Mouse (Mus musculus): ENCODE measurements around the gene Il6ra. TPM values are rescaled to one million over a fixed set of nuclear protein-coding genes. Genes with fewer than 3 reads are reported as not detected.
"Not testable (repeated sequence)": the region's sequence is repeated elsewhere in the genome, so short reads cannot be mapped to it uniquely, and the experiment has no call there.

Gene Il6ra
- polyA plus RNA-seq, 1 experiment from 2014 or later = 0.45 TPM

GRCm38 (mm10) chr3:89865764-89866163 is 47.2 kb downstream of the Il6ra start:
- no peak overlapping the region for H3K27ac ChIP-seq (ENCODE audit: low read depth, low read length)
- H3K4me3 ChIP-seq (ENCODE audit: low read depth, low read length) = no peak overlapping the region
- no peaks in the 10 kb centered on the region for H3K9me3 ChIP-seq (ENCODE audit: control insufficient read depth, low read length)
- DNase-seq (ENCODE audit: low spot score, missing footprints) (no peak), ATAC-seq (ENCODE audit: low FRiP score) (no peak)
- no peak overlapping the region for H3K9ac ChIP-seq (ENCODE audit: low read length)
- H3K4me1 ChIP-seq (ENCODE audit: control insufficient read depth, insufficient read depth, low read length) = peaks cover 5% of the 10 kb centered on the region
- no peak overlapping the region for H3K4me2 ChIP-seq
- no peaks in the 10 kb centered on the region for H3K36me3 ChIP-seq (ENCODE audit: control insufficient read depth, insufficient read depth, low read length)
- 0 out of 2 replicates have a peak, but pooled peaks cover 2% of the 10 kb centered on the region for H3K27me3 ChIP-seq (ENCODE audit: control insufficient read depth, insufficient read depth, low read length)
- 80% methylated on average over 4 of the region's 4 CpGs for WGBS

GRCm38 (mm10) chr3:89865020-89865419 is 48.0 kb downstream of the Il6ra start:
- H3K4me2 ChIP-seq = no peak overlapping the region
- no peak overlapping the region for H3K27ac ChIP-seq (ENCODE audit: low read depth, low read length)
- no peaks in the 10 kb centered on the region for H3K36me3 ChIP-seq (ENCODE audit: control insufficient read depth, insufficient read depth, low read length)
- no peak overlapping the region for H3K9ac ChIP-seq (ENCODE audit: low read length)
- no peak for ATAC-seq (ENCODE audit: low FRiP score)
- no peaks in the 10 kb centered on the region for H3K9me3 ChIP-seq (ENCODE audit: control insufficient read depth, low read length)
- WGBS = 66% methylated on average over 6 of the region's 6 CpGs
- no peaks in the 10 kb centered on the region for H3K27me3 ChIP-seq (ENCODE audit: control insufficient read depth, insufficient read depth, low read length)
- DNase-seq (ENCODE audit: low spot score, missing footprints) = no peak
- H3K4me1 ChIP-seq (ENCODE audit: control insufficient read depth, insufficient read depth, low read length) = peaks cover 5% of the 10 kb centered on the region
- H3K4me3 ChIP-seq (ENCODE audit: low read depth, low read length) = no peak overlapping the region

GRCm38 (mm10) chr3:89863716-89864509 is 49.1 kb downstream of the Il6ra start:
- H3K27ac ChIP-seq (ENCODE audit: low read depth, low read length) = no peak overlapping the region
- no peak overlapping the region for H3K9ac ChIP-seq (ENCODE audit: low read length)
- H3K36me3 ChIP-seq (ENCODE audit: control insufficient read depth, insufficient read depth, low read length) = no peaks in the 10 kb centered on the region
- peaks cover 5% of the 10 kb centered on the region for H3K4me1 ChIP-seq (ENCODE audit: control insufficient read depth, insufficient read depth, low read length)
- H3K4me3 ChIP-seq (ENCODE audit: low read depth, low read length) = no peak overlapping the region
- DNase-seq (ENCODE audit: low spot score, missing footprints) (no peak), ATAC-seq (ENCODE audit: low FRiP score) (no peak)
- 80% methylated on average over 9 of the region's 9 CpGs for WGBS
- H3K9me3 ChIP-seq (ENCODE audit: control insufficient read depth, low read length) = no peaks in the 10 kb centered on the region
- H3K27me3 ChIP-seq (ENCODE audit: control insufficient read depth, insufficient read depth, low read length) = no peaks in the 10 kb centered on the region
- no peak overlapping the region for H3K4me2 ChIP-seq

- not testable (repeated sequence) for H3K27ac ChIP-seq (ENCODE audit: low read depth, low read length); H3K27me3 ChIP-seq (ENCODE audit: control insufficient read depth, insufficient read depth, low read length); H3K9ac ChIP-seq (ENCODE audit: low read length); DNase-seq (ENCODE audit: low spot score, missing footprints); H3K4me1 ChIP-seq (ENCODE audit: control insufficient read depth, insufficient read depth, low read length); H3K9me3 ChIP-seq (ENCODE audit: control insufficient read depth, low read length); H3K4me3 ChIP-seq (ENCODE audit: low read depth, low read length); H3K4me2 ChIP-seq; H3K36me3 ChIP-seq (ENCODE audit: control insufficient read depth, insufficient read depth, low read length); ATAC-seq (ENCODE audit: low FRiP score)
- WGBS = 91% methylated on average over 3 of the region's 3 CpGs
Measured at GRCm38 (mm10) chr3:89863276-89863675, 49.7 kb downstream of the Il6ra start.

- Histone ChIP-seq H3K27me3 (ENCODE audit: control insufficient read depth, insufficient read depth, low read length) (no peaks in the 10 kb centered on the region), H3K4me2 (no peak overlapping the region), H3K4me3 (ENCODE audit: low read depth, low read length) (no peak overlapping the region), H3K27ac (ENCODE audit: low read depth, low read length) (no peak overlapping the region), H3K4me1 (ENCODE audit: control insufficient read depth, insufficient read depth, low read length) (peaks cover 5% of the 10 kb centered on the region), H3K36me3 (ENCODE audit: control insufficient read depth, insufficient read depth, low read length) (no peaks in the 10 kb centered on the region), H3K9ac (ENCODE audit: low read length) (no peak overlapping the region), H3K9me3 (ENCODE audit: control insufficient read depth, low read length) (no peaks in the 10 kb centered on the region; the same call in 1 of the 2 replicates)
- 87% methylated on average over 8 of the region's 8 CpGs for WGBS
- ATAC-seq (ENCODE audit: low FRiP score) (no peak), DNase-seq (ENCODE audit: low spot score, missing footprints) (no peak)
Measured at GRCm38 (mm10) chr3:89862182-89862761, 50.7 kb downstream of the Il6ra start.

- no peaks in the 10 kb centered on the region for H3K36me3 ChIP-seq (ENCODE audit: control insufficient read depth, insufficient read depth, low read length)
- H3K9me3 ChIP-seq (ENCODE audit: control insufficient read depth, low read length) = no peaks in the 10 kb centered on the region; the same call in 1 of the 2 replicates
- no peak for DNase-seq (ENCODE audit: low spot score, missing footprints)
- WGBS = 20% methylated on average over 4 of the region's 4 CpGs
- H3K27ac ChIP-seq (ENCODE audit: low read depth, low read length) = no peak overlapping the region
- peaks cover 5% of the 10 kb centered on the region for H3K4me1 ChIP-seq (ENCODE audit: control insufficient read depth, insufficient read depth, low read length)
- no peaks in the 10 kb centered on the region for H3K27me3 ChIP-seq (ENCODE audit: control insufficient read depth, insufficient read depth, low read length)
- H3K9ac ChIP-seq (ENCODE audit: low read length) = 0 out of 2 replicates have a peak overlapping the region, but pooled peaks have one; percentile 14
- H3K4me2 ChIP-seq = no peak overlapping the region
- ATAC-seq (ENCODE audit: low FRiP score) = 0 out of 2 replicates have a peak, but pooled peaks have one; percentile 19
- no peak overlapping the region for H3K4me3 ChIP-seq (ENCODE audit: low read depth, low read length)
Measured at GRCm38 (mm10) chr3:89861070-89861469, 51.9 kb downstream of the Il6ra start.

GRCm38 (mm10) chr3:89860343-89860742 is 52.7 kb downstream of the Il6ra start:
- DNase-seq (ENCODE audit: low spot score, missing footprints) (no peak), ATAC-seq (ENCODE audit: low FRiP score) (no peak)
- H3K4me3 ChIP-seq (ENCODE audit: low read depth, low read length) = no peak overlapping the region
- H3K4me2 ChIP-seq = no peak overlapping the region
- H3K9ac ChIP-seq (ENCODE audit: low read length) = no peak overlapping the region
- peaks cover 5% of the 10 kb centered on the region for H3K4me1 ChIP-seq (ENCODE audit: control insufficient read depth, insufficient read depth, low read length)
- no peaks in the 10 kb centered on the region; the same call in 1 of the 2 replicates for H3K9me3 ChIP-seq (ENCODE audit: control insufficient read depth, low read length)
- H3K27ac ChIP-seq (ENCODE audit: low read depth, low read length) = no peak overlapping the region
- no peaks in the 10 kb centered on the region for H3K27me3 ChIP-seq (ENCODE audit: control insufficient read depth, insufficient read depth, low read length)
- 72% methylated on average over 3 of the region's 3 CpGs for WGBS
- no peaks in the 10 kb centered on the region for H3K36me3 ChIP-seq (ENCODE audit: control insufficient read depth, insufficient read depth, low read length)

- H3K9ac ChIP-seq (ENCODE audit: low read length) = no peak overlapping the region
- no peak overlapping the region for H3K27ac ChIP-seq (ENCODE audit: low read depth, low read length)
- H3K4me1 ChIP-seq (ENCODE audit: control insufficient read depth, insufficient read depth, low read length) = peaks cover 5% of the 10 kb centered on the region
- no peak for ATAC-seq (ENCODE audit: low FRiP score)
- WGBS = 81% methylated on average over 3 of the region's 3 CpGs
- H3K9me3 ChIP-seq (ENCODE audit: control insufficient read depth, low read length) = no peaks in the 10 kb centered on the region; the same call in 1 of the 2 replicates
- no peak overlapping the region for H3K4me2 ChIP-seq
- no peak for DNase-seq (ENCODE audit: low spot score, missing footprints)
- no peaks in the 10 kb centered on the region for H3K27me3 ChIP-seq (ENCODE audit: control insufficient read depth, insufficient read depth, low read length)
- no peak overlapping the region for H3K4me3 ChIP-seq (ENCODE audit: low read depth, low read length)
- no peaks in the 10 kb centered on the region for H3K36me3 ChIP-seq (ENCODE audit: control insufficient read depth, insufficient read depth, low read length)
Measured at GRCm38 (mm10) chr3:89859936-89860335, 53.1 kb downstream of the Il6ra start.

GRCm38 (mm10) chr3:89858888-89859287 is 54.1 kb downstream of the Il6ra start:
- Histone ChIP-seq H3K4me1 (ENCODE audit: control insufficient read depth, insufficient read depth, low read length) (peaks cover 5% of the 10 kb centered on the region), H3K27me3 (ENCODE audit: control insufficient read depth, insufficient read depth, low read length) (no peaks in the 10 kb centered on the region), H3K4me3 (ENCODE audit: low read depth, low read length) (no peak overlapping the region), H3K36me3 (ENCODE audit: control insufficient read depth, insufficient read depth, low read length) (no peaks in the 10 kb centered on the region), H3K27ac (ENCODE audit: low read depth, low read length) (no peak overlapping the region), H3K9ac (ENCODE audit: low read length) (no peak overlapping the region), H3K4me2 (no peak overlapping the region), H3K9me3 (ENCODE audit: control insufficient read depth, low read length) (no peaks in the 10 kb centered on the region; the same call in 1 of the 2 replicates)
- WGBS = 86% methylated on average over 8 of the region's 8 CpGs
- no peak for DNase-seq (ENCODE audit: low spot score, missing footprints)
- no peak for ATAC-seq (ENCODE audit: low FRiP score)
